Mouse (Mus musculus) CD8-positive naive resting alpha-beta T cell, adult 2 months (primary cell): Measurements from ENCODE around the gene Rptn.
"Not testable (repeated sequence)": the region's sequence is repeated elsewhere in the genome, so short reads cannot be mapped to it uniquely, and the experiment has no call there.

Source experiments
- DNase-seq, 2 experiments: peaks; one replicate each; pipeline ENCODE4 v3.0.0; 2022; ENCODE audit warnings: low read depth in 2 of 2, low spot score in 2 of 2

The Rptn gene

GRCm38 (mm10) chr3:93393366-93393765 lies at the start of gene Rptn:
Rptn (plus strand) TSS chr3:93393699.
- no peak for DNase-seq

DNA sequence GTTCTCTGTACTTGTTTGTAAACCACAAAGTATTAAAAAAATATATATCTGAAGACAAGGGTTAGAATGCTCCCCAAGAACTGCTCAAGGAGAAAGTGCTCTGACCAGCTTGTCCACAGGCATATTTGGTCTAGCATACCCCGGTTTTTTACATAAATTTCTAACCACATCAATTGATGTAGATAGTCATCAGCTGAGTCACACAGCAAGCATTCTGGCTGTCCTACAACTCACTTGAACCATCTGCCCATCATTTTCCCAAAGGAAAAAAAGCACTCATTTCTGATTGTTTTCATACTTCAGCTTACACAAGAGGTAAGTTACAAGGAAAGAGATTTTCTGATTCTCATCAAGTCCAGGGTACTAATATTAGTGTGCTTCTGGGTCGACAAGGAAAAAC lies 46.6 kb upstream of the Rptn start:
- DNase-seq, result no peak

- peak in 1 of 2 experiments; percentile 23 for DNase-seq
Observed at GRCm38 (mm10) chr3:93360045-93360444, 33.5 kb upstream of the Rptn start.

GRCm38 (mm10) chr3:93361933-93362574 lies 31.4 kb upstream of the Rptn start:
- DNase-seq, result peak in 1 of 2 experiments; percentile 7

GRCm38 (mm10) chr3:93366966-93367575 lies 26.4 kb upstream of the Rptn start:
- DNase-seq, result no peak

GRCm38 (mm10) chr3:93368171-93368570 lies 25.3 kb upstream of the Rptn start:
- DNase-seq, result no peak

DNA sequence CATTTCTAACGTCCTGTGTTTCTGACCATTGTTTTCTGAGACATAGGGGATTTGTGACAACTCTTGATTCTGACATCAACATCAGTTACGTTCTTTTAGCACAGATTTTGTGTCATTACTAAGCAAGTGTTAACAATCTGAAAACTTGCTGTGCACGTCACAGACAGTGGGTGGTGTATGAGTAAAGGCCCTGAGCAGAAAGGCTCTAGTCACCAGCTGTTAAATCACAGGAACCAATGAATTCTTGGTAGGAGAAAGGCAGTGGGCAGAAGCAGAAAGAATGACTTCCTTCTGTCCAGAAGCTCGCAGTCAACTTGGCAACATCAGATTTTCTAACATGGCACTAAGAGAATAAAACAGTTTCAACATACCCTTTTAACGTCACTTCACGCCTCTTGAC lies 20.1 kb upstream of the Rptn start:
- no peak for DNase-seq

GRCm38 (mm10) chr3:93375196-93375595 lies 18.3 kb upstream of the Rptn start:
- no peak for DNase-seq

GRCm38 (mm10) chr3:93375601-93376000 lies 17.9 kb upstream of the Rptn start:
- no peak for DNase-seq

DNA sequence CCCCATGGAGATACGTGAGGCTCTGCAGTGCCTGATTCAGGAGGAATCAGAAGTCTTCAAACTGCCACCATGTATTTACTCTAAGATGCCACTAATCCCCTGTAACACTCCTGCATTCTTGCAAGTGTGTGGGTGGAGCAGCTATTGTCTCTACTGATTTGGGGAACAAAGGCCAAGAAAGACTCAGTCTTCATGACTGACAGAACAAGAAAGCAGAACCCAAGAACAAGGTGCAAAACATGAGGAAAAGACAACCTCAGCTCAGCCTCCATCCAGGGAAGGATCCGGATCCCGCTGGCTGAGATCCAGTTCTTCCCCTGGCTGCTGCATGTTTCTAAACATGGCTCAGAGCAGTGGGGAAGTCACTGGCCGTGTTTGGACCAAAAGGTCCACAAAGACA lies 15.4 kb upstream of the Rptn start:
- no peak for DNase-seq

DNA sequence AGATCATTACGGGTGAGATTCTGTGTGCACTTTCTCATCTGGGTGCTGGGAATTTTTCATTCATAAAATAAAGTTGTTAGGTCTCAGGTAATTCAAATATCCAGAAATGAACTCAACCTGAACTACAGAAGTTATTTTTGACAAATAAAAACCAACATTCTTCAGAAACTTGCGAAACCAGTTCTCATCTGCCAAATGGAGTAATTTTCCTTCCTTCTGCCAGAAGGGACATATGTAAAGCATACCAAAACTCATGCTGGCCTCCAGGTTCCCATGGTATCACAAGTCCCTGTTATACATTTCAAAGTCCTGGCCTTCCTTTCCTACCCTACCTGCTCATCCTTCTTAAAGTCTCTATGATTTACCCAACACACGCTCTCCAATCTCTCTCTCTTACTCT lies 10.4 kb downstream of the Rptn start:
- no peak for DNase-seq

- DNase-seq, result no peak
Observed at GRCm38 (mm10) chr3:93406992-93407391, 13.5 kb downstream of the Rptn start.

GRCm38 (mm10) chr3:93411905-93412304 lies 18.4 kb downstream of the Rptn start:
- DNase-seq, result no peak

DNA sequence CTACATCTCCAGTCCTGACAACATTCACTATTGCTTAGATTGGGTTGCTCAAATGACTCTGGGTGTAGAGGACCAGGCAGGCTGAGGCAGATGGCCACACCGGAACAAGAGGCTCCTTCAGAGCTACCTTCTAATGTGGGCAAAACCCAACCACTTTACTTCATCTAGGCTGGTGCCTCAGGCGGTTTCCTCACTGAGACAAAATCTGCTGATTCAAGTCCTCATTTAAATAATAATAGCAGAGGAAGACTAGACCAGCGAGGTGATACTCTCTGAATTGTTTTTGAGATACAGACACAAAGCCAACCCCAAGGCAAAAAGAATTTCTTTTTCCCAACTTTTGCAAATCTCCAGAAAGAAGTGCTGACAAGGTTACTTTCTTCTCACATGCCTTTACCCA lies 38.2 kb downstream of the Rptn start:
- DNase-seq, result no peak

GRCm38 (mm10) chr3:93442030-93442429 lies 48.5 kb downstream of the Rptn start, which contains the start of gene Tchh:
Tchh (plus strand) TSS chr3:93442330.
- no peak for DNase-seq

- no peak for DNase-seq
Observed at GRCm38 (mm10) chr3:93443501-93444101, 50.1 kb downstream of the Rptn start.

- DNase-seq, result peak in 1 of 2 experiments; percentile 14
Observed at GRCm38 (mm10) chr3:93444343-93445164, 51.1 kb downstream of the Rptn start.

DNA sequence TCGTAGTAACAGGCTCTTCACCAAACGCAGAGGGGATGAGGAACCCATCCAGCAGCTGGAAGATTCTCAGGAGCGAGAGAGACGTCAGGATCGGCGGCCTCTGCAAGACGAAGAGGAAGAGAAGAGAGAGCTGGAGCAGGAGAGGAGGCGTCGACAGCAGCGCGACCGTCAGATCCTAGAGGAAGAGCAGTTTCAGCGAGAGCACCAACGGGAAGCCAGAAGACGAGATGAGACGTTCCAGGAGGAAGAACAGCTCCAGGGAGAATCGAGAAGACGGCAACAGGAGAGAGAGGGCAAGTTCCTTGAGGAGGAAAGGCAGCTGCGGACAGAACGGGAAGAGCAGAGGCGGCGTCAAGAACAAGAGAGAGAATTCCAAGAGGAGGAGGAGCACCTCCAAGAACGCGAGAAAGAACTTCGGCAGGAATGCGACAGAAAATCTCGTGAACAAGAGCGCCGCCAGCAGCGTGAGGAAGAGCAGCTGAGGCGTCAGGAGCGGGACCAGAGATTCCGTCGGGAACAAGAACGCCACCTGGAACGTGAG lies 51.7 kb downstream of the Rptn start:
- no peak for DNase-seq

- DNase-seq, result no peak
Observed at GRCm38 (mm10) chr3:93446128-93446755, 52.7 kb downstream of the Rptn start.

GRCm38 (mm10) chr3:93446756-93447137 lies 53.2 kb downstream of the Rptn start:
- not testable (repeated sequence) for DNase-seq
